Mouse (Mus musculus): Measurements from ENCODE around the gene Rhoh.

The Rhoh gene

DNA sequence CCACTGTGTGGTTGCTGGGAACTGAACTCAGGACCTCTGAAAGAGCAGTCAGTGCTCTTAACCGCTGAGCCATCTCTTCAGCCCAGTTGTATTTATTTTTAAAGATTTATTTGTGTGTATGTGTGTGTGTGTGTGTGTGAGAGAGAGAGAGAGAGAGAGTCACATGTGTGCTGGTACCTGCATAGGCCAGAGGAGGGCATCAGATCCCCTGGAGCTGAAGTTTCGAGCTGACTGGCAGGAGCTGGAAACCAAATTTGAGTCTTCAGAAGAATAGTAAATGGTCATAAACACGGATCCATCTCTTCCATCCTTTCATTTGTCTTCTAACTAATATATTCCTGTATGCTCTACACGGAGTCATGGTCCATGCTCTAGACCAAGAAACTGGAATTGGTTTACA lies 72.2 kb downstream of the Rhoh start:
- DNase-seq = no peak

DNA sequence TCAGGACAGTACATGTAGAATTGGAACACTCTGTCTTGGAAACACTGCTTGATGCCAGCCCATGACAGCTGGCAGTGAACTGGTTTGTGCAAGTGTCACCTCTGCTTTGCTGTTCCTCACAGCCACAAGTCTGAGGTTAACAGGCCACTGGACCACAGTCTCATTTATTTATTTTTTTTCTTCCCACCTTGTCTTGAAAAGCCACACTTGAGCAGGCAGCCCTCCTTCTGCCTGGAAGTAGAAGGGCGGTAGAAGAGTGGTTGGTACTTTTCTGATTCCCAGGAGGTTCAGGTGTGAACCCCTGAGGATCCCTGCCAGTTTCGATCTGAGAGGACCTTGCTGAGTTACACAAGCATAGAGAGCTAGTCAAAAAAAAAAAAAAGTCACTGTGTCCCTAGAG lies 72.8 kb downstream of the Rhoh start:
- no peak for DNase-seq

DNA sequence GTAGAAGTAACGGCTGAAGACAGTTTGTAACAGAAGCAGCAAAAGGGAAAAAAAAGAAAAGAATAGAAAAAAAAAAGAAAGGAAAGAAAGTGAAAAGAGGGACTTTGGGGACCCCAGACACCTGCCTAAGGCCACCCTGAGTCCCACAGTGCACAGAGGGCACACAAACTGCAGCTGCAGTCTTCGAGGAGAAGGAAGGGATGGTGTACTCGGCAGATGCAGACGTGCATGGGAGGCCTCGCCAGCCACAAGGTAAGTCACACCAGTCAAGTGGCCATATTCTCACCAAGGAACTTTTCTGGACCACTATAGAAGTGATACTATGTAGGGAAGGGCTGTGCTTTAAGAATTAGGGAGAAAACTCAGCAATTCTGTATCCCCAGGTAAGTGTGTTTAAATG lies 73.8 kb downstream of the Rhoh start, which contains the start of gene Chrna9:
Gene Chrna9, plus strand, starts transcription at position 139 of the 400 bp plus-strand sequence.
- no peak for DNase-seq

DNA sequence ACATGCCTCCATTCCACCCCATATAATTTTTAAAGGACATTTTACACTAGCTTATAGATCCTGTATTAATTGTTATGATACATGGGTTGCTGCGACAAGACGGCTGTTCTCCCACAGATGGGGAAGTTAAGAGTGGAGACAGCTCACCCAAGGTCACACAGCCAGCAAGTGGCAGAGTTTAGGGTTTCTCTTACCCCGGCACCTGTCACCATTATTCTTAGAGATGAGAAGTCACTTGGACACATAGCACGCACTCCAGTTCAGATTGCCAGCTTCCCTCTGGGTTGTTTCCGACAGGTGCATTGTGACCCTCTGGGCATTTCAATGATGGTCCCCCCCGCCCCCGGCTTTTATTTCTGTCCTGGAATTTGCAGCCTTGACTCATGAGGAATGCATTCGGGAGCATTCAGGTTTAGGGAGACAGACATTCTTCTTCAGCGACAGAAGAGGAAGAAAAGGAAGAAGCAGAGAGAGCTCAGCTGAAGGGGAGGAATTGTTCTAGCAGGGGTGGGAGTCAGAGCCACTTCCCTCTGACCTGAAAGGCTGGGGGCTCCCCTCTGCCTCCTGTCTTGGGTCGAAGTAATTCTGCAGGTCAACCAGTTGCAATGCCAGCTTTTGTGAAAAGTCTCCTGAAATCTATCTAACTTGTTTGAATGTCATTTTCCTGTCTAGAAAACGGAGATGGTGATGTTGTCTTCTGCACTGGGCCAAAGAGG lies 76.2 kb downstream of the Rhoh start:
- DNase-seq = no peak

DNA sequence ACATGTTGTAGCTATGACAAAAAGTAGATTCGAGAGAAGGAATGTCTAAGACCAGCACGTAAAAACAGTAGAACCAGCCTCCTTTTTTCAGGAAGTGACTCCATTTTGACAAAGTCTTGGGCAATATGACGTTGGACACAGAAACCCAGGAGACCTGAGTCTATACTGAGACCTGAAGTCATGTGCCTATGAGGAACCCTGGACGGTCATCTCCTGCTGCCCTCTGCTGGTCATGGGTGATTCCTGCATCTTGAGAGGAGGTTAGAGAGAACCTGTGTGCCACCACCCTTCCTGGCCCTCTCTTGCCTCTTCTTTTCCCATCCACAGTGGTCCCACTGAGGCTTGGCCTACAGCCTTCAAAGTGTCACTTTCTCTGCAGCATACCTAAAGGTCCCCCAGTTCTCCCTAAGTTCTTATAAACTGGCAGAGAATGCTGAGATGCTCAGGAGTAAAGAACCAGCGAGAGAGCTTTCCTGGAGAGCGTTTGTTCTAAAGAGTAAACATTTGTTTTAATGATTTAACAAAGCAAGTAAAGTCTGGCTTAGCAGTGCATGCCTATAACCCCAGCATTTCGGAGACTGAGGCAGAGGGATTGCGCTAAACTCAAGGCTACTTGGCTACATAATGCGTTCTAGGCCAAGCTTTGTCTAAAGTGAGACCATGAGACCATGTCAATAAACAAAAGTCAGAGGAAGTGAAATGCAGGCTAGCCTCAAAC lies 77.1 kb downstream of the Rhoh start:
- peak; percentile 79 to 86 for DNase-seq

DNA sequence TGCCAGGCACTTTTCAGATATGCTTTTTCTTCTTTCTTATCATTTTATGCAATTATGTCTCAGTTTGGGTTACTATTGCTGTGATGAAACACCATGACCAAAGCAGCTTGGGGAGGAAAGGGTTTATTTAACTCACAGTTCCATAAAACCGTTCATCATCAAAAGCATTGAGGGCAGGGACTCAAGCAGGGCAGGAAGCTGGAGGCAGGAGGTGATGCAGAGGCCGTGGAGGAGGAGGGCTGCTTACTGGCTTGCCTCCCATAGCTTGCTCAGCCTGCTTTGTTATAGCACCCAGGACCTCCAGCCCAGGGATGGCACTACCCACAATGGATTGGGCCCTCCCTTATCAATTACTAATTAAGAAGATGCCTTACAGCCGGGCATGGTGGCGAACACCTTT lies 80.1 kb downstream of the Rhoh start:
- no peak for DNase-seq

Measured in kidney, postnatal 25 days (tissue).